Mouse (Mus musculus) stomach, embryonic 14.5 days (tissue): ENCODE results near the gene Parpbp. TPM values are rescaled to one million over a fixed set of nuclear protein-coding genes. Genes with fewer than 3 reads are reported as not detected.

Source experiments
- ATAC-seq: fragments of 200-750 bp; cut with Nextera tagmentation; 2 replicates; pipeline ENCODE4 v1.8.0; 2017; ENCODE audit warnings: low read depth, moderate TSS enrichment; ENCODE audit not compliant: insufficient number of reproducible peaks, insufficient read depth, low FRiP score
- H3K27ac ChIP-seq: fragments of 300-500 bp; sonication (generic); 2 replicates; pipeline ENCODE4 v1.5.1; 2014; ENCODE audit warnings: mild to moderate bottlenecking, low read length, moderate library complexity, mixed read lengths
- H3K27me3 ChIP-seq: fragments of 300-500 bp; sonication (generic); 2 replicates; pipeline ENCODE4 v1.6.1; 2014; ENCODE audit warnings: low read length, control low read depth, mixed read lengths; ENCODE audit not compliant: control insufficient read depth, insufficient read depth
- H3K36me3 ChIP-seq: fragments of 300-500 bp; sonication (generic); 2 replicates; pipeline ENCODE4 v1.6.1; 2014; ENCODE audit warnings: mild to moderate bottlenecking, control low read depth, low read length, moderate library complexity, mixed read lengths; ENCODE audit not compliant: control insufficient read depth, insufficient read depth
- H3K4me1 ChIP-seq: fragments of 300-500 bp; sonication (generic); 2 replicates; pipeline ENCODE4 v1.6.1; 2014; ENCODE audit warnings: low read length, control low read depth, mixed read lengths; ENCODE audit not compliant: control insufficient read depth, insufficient read depth
- H3K4me2 ChIP-seq: fragments of 300-500 bp; sonication (generic); replicated peaks from 2 replicates; pipeline ENCODE4 v1.6.1; 2014; ENCODE audit warnings: low read depth, low read length, control low read depth
- H3K4me3 ChIP-seq: fragments of 300-500 bp; sonication (generic); 2 replicates; pipeline ENCODE4 v1.5.1; 2014; ENCODE audit warnings: low read depth, low read length, control low read depth
- H3K9ac ChIP-seq: fragments of 300-500 bp; sonication (generic); replicated peaks from 2 replicates; pipeline ENCODE4 v1.6.1; 2014; ENCODE audit warnings: low read depth, mild to moderate bottlenecking, control low read depth, low read length, moderate library complexity, mixed read lengths
- H3K9me3 ChIP-seq: fragments of 300-500 bp; sonication (generic); 2 replicates; pipeline ENCODE4 v1.6.1; 2016; ENCODE audit warnings: low read depth, low read length, control low read depth; ENCODE audit not compliant: control insufficient read depth
- WGBS: fragments of 180-500 bp; shearing (Covaris S2); extraction: QIAGEN DNeasy Blood & Tissue Kit; methylation state at CpG from one replicate; pipeline ENCODE4 v1.1.7; 2014; 5-methylcytosine and 5-hydroxymethylcytosine counted together
- polyA plus RNA-seq: library from polyadenylated mRNA; unstranded; fragments of >200 nt; fragmentation: Nextera tagmentation; extraction: Ambion mirVana; gene quantifications from 2 replicates; pipeline ENCODE4 v1.2.1, GENCODE M21; 2014

Gene Parpbp
- polyA plus RNA-seq, 1 experiment from 2014 or later: 11.6 TPM

DNA sequence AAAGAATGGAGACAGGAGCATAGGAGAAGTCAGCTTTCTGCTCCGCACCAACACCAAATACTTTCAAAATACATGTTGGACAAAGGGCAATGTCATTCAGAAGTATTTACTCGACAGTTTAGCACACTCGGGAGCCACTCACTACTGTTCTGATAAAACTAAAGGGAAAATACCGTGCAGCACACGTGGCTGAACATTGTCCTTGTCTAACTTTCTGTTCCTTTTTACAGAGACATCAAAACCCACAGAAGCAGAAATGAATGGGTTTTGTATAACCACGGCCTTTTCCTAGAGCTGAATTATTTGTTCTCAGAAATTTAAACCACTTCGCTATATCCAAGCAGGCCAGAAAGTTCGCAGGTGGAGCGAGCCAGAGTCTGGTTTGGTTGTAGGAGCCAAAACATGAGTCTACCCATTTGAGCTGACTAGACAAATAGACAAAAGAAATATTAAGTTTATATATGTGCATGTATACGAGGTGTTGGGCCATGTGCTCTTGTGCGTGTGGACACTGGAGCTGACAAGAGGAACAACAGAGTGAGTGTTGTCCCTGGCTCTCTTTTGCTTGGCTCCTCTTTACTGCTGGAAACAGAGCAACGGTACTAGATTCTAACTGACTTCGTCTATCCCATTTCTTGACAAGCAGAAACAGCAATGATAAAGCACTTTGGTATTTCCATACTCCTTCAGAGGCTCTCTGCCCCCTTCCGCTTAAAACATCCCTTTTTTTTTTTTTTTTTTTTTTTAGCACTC, 92.3 kb downstream of the Parpbp start:
- no peak overlapping the region for H3K4me2 ChIP-seq
- 63% methylated on average over 14 of the region's 14 CpGs for WGBS
- H3K27ac ChIP-seq: no peak overlapping the region; the same call in 1 of the 2 replicates
- H3K4me1 ChIP-seq: 0 out of 2 replicates have a peak, but pooled peaks cover 3% of the 10 kb centered on the region
- H3K27me3 ChIP-seq: no peaks in the 10 kb centered on the region
- no peak for ATAC-seq
- no peak overlapping the region for H3K4me3 ChIP-seq
- H3K36me3 ChIP-seq: no peaks in the 10 kb centered on the region
- H3K9me3 ChIP-seq: no peaks in the 10 kb centered on the region
- no peak overlapping the region for H3K9ac ChIP-seq

DNA sequence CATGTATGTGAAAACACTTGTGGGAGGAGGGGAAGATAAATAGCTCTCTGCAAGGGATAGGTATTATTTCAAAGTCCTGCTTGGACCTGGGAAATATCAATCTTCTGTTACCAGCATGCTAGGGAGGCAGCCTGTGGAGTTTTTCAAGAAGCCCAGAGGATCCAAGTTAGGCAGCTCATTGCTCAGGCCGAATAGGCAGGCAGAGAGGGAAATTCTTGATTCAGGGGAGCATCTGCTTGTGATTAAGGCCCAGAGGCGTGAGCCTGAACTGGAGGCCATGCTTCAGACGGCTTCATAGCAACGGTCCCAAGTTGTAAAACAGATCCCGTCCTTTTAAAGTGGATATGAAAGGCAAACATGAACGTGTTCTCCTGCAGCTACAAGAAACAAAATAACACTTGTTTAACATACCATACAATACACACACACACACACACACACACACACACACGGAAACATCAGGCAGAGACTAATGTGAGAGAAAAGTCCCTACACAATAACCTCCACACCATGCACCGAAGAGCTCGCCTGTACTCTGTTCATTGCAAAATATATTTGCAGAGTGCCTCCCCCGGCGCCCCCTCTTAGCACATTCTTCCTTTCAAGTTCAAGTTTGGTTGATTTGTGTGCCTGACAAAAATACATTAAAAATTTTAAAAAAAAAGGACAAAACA, 100.5 kb downstream of the Parpbp start:
- H3K4me3 ChIP-seq: no peak overlapping the region
- H3K27me3 ChIP-seq: no peaks in the 10 kb centered on the region
- no peak overlapping the region for H3K27ac ChIP-seq
- no peaks in the 10 kb centered on the region for H3K36me3 ChIP-seq
- H3K9ac ChIP-seq: no peak overlapping the region
- no peak for ATAC-seq
- no peaks in the 10 kb centered on the region for H3K9me3 ChIP-seq
- WGBS: 51% methylated on average over 11 of the region's 11 CpGs
- no peaks in the 10 kb centered on the region for H3K4me1 ChIP-seq
- H3K4me2 ChIP-seq: no peak overlapping the region

DNA sequence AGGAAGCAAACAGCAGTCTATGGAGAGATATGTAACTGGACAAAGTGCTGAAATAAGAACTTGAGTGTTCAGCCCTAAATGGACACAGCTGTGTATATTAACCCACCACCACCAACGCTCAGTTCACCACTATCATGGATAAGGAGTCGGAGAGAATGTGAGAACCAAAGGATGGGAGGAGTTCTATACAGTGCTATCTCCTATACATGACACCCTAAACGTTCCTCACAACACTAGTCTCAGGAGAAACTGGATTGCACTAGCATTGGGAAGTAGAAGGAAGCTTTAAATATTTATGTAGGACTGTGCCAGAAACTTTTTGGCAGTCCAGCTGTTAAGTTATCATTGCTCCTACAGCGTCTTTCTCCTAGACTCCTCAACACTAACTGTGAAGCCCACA, 102.4 kb downstream of the Parpbp start:
- Histone ChIP-seq H3K36me3 (no peaks in the 10 kb centered on the region), H3K4me1 (no peaks in the 10 kb centered on the region), H3K9me3 (no peaks in the 10 kb centered on the region), H3K4me3 (no peak overlapping the region), H3K27me3 (no peaks in the 10 kb centered on the region), H3K27ac (no peak overlapping the region), H3K4me2 (no peak overlapping the region), H3K9ac (no peak overlapping the region)
- WGBS: 55% methylated on average over 4 of the region's 4 CpGs
- ATAC-seq: no peak

Other genes starting within 250 kb of the Parpbp start
- 0.72 and 1.1 TPM in 2 replicates for gene Pmch, start 55.9 kb downstream of the Parpbp start, polyA plus RNA-seq
- 89.8 and 92.9 TPM in 2 replicates for gene Nup37, start 51 bp upstream of the Parpbp start, polyA plus RNA-seq
- gene Washc3, start 54.2 kb upstream of the Parpbp start, polyA plus RNA-seq: 67.4 and 68.0 TPM in 2 replicates
- 2.7 and 3.3 TPM in 2 replicates for gene Dram1, start 232.1 kb upstream of the Parpbp start, polyA plus RNA-seq
- gene Gnptab, start 232.2 kb upstream of the Parpbp start, polyA plus RNA-seq: 10.7 and 11.1 TPM in 2 replicates